Mouse (Mus musculus): ENCODE data around the gene Lpar5. TPM values are rescaled to one million over a fixed set of nuclear protein-coding genes. Genes with fewer than 3 reads are reported as not detected.

Lpar5 gene
- polyA plus RNA-seq, 1 experiment, result not detected

DNA sequence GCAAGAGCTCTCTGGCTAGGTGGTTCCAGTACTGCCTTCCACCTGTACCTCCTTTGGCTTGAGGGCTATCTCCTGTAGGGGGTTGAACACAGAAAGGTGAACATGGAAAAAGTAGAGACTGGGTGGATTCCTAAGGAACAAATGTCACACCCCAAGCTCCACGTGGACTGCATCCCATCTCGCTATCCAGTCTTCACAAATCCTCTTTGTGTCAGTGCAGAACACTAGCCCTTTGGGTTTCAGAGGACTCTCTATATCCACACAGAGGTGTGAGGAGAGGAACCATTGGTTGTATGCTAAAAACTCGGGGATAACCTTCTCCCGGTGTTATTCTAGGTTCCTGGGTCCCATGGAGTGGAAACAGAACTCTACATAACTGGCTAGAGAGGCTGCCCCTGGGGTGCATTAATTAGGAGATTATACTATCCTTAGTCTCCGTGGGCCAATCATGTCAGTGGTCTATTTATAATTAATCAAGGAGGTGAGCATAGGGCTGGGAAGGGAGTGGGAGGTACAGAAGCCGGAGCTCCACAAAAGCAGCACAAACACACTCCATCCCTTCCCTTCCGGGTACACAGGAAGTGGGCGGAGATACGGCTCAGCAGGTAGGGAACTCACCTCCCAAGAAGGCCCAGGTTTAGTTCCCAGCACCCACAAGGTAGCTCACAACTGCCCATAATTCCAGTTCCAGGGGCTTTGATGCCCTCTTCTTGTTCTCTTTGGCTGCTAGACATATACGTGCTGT is 22.8 kb downstream of the Lpar5 start:
- peaks cover 23% of the 10 kb centered on the region for H3K4me1 ChIP-seq (ENCODE audit: control insufficient read depth, insufficient read depth, low read length)
- no peak for TF ChIP-seq CTCF (IDR thresholded peaks at IDR 0.05; ENCODE audit: insufficient read depth, low read depth, low read length)
- no peak for TF ChIP-seq POLR2A (IDR thresholded peaks at IDR 0.05; ENCODE audit: insufficient read depth, low read depth, low read length)
- H3K4me3 ChIP-seq (ENCODE audit: insufficient read depth, low read depth, low read length), result no peak overlapping the region
- WGBS, result 38% methylated on average over 10 of the region's 10 CpGs
- H3K27ac ChIP-seq (ENCODE audit: insufficient read depth, low read depth, low read length), result peak overlapping the region; percentile 92

DNA sequence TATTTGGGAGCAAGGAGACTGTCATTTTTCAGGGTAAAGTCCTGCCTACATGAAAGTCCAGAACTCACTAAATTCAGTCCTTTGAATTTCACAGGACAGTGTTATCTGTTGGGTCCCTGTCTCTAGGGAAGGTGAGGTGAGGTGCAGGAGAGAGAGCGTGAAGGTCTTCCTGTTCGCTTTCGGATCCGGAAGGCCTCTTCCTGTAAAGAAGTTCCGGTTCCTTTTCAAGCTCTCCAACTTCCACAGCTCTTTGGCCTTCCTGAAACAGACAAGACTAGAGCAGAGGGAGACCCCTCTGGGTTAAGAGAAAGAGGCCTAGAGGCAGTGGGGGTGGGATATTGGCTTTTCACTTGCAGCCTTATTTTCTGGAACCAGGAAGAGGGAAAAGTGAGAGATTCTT is 24.7 kb downstream of the Lpar5 start:
- no peak overlapping the region for H3K27ac ChIP-seq (ENCODE audit: insufficient read depth, low read depth, low read length)
- 94% methylated on average over 5 of the region's 5 CpGs for WGBS

DNA sequence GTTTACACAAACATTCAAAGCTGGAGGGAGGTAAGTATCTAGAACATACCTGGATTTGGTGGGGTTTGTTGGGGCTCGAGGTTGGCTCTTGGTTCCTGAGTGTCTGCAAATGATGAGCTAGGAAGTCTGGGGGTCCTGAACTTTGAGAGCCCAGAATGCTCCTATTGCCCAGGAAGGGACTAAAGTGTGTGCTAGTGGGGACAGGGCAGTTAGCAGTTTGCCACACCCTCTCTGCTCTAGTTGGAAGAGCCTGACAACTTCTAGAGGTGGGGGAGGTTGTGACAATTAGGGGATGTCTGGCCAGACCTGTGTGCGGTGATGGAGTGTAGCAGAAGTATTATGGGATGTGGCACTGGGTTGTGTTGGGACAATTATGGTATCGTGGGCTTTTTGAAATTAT is 27.1 kb downstream of the Lpar5 start:
- H3K4me1 ChIP-seq (ENCODE audit: control insufficient read depth, insufficient read depth, low read length), result peaks cover 27% of the 10 kb centered on the region
- H3K4me3 ChIP-seq (ENCODE audit: insufficient read depth, low read depth, low read length), result no peak overlapping the region
- TF ChIP-seq POLR2A (IDR thresholded peaks at IDR 0.05; ENCODE audit: insufficient read depth, low read depth, low read length), result no peak
- TF ChIP-seq CTCF (IDR thresholded peaks at IDR 0.05; ENCODE audit: insufficient read depth, low read depth, low read length), result no peak
- WGBS, result 40% methylated on average over 3 of the region's 3 CpGs
- peak overlapping the region; percentile 80; the same call in 1 of the 2 replicates for H3K27ac ChIP-seq (ENCODE audit: insufficient read depth, low read depth, low read length)

More for the DNA sequence above, 24.7 kb downstream of the Lpar5 start:
- TF ChIP-seq CTCF (IDR thresholded peaks at IDR 0.05; ENCODE audit: insufficient read depth, low read depth, low read length), result no peak
- no peak for TF ChIP-seq POLR2A (IDR thresholded peaks at IDR 0.05; ENCODE audit: insufficient read depth, low read depth, low read length)
- H3K4me1 ChIP-seq (ENCODE audit: control insufficient read depth, insufficient read depth, low read length), result peaks cover 26% of the 10 kb centered on the region
- H3K4me3 ChIP-seq (ENCODE audit: insufficient read depth, low read depth, low read length), result no peak overlapping the region

DNA sequence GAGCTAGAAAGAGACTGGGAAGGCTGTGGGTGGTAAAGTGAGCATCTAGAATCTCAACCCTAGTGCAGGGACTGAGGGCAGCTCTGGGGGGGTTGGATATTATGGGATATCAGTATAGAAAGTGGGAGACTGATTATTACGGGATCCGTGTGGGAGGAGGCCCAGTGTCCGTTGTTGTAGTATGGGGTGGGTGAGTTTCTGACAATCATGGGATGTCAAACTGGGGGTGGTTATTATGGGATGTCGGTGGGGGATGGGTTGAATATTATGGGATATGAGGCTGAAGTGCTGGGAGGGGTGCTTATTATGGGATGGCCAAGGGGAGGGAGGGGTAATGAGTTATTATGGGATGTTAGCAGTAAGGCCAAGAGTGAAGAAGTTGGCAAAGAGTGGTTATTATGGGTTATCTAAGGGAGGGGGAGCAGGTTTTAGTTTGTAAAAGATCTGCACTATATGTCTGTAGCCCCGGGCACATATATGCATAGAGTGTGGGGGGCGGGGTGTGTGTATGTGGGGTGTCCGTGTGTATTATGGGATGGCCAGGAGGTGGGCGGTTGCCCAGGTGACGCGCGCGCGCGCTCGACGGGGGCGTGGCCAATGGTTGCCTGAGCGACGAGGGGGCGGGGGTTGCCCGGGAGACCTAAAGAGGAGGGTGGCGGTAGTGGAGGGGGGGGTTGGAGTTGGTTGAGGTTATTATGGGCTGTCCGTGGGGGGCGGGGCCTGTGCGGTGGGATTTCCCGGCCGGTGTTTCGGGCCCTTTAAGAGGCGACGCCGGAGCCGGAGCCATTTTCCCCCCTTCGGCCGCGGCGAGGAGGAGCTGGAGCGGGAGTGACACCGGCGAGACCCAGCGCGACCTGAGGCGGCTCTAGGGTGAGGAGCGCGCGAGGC is 27.9 kb downstream of the Lpar5 start, which contains the start of gene Chd4:
Gene Chd4, plus strand, starts transcription at position 591 of the 888 bp plus-strand sequence.
- peak within 1 kb of the TSS; percentile 97 for H3K27ac ChIP-seq (ENCODE audit: insufficient read depth, low read depth, low read length)
- H3K4me3 ChIP-seq (ENCODE audit: insufficient read depth, low read depth, low read length), result peak within 1 kb of the TSS; percentile 98
- TF ChIP-seq POLR2A (IDR thresholded peaks at IDR 0.05; ENCODE audit: insufficient read depth, low read depth, low read length) (peak; percentile 89), CTCF (IDR thresholded peaks at IDR 0.05; ENCODE audit: insufficient read depth, low read depth, low read length) (no peak)
- WGBS, result under 1% methylated on average over 44 of the region's 45 CpGs
- peaks cover 30% of the 10 kb centered on the region for H3K4me1 ChIP-seq (ENCODE audit: control insufficient read depth, insufficient read depth, low read length)

DNA sequence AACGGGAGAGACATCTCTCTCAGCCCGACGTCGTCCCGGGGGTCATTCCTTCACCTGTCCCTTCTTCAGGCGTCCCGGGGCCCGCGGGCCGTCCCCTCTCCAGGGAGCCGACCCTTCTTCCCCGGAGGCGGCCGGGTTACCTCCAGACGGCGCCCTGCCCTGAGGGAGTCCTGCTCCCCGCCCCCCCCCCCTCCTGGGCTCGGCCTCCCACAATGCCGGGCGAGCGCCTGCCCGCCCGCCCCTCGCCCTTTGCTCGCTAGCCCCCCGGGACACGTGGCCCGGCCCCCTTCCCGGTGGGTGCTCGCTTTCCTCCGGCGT is 28.5 kb downstream of the Lpar5 start:
- H3K4me3 ChIP-seq (ENCODE audit: insufficient read depth, low read depth, low read length), result peak overlapping the region; percentile 98
- peak overlapping the region; percentile 97 for H3K27ac ChIP-seq (ENCODE audit: insufficient read depth, low read depth, low read length)
- 1% methylated on average over 30 of the region's 32 CpGs for WGBS
- TF ChIP-seq POLR2A (IDR thresholded peaks at IDR 0.05; ENCODE audit: insufficient read depth, low read depth, low read length), result no peak
- no peak for TF ChIP-seq CTCF (IDR thresholded peaks at IDR 0.05; ENCODE audit: insufficient read depth, low read depth, low read length)
- H3K4me1 ChIP-seq (ENCODE audit: control insufficient read depth, insufficient read depth, low read length), result peaks cover 31% of the 10 kb centered on the region

DNA sequence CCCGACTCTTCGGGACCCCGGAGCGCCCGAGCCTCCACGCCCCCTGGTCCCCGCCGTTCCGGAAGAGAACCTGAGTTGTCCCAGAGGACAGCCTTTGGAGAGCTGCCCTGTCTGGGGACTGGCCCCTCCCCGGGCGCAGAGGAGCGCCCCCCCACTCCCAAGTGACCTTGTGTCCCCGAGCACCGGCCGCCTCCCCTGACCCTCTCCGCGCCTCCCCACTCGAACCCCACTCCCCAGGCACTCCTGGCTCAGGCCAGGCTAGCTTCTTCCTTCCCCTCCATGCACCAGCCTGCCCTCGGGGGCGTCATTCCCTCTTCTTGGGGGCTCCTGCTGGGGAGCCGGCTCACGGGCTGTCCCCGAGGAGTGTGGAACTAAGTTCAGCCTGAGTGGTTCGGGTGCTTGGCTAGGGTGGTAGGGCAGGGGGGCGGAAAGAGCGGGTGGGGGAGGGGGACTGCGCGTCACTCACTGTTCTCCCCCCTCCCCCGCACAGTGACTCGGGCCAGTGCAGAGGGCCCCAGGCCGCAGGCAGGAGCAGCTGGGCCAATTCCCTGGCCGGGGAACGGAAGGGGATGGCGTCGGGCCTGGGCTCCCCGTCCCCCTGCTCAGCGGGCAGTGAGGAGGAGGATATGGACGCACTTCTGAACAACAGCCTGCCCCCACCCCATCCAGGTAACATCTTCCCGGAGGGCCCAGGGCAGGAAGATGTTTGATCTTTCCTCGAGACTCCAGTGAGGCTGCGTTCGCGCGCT is 29.1 kb downstream of the Lpar5 start:
- Histone ChIP-seq H3K4me3 (ENCODE audit: insufficient read depth, low read depth, low read length) (peak overlapping the region; percentile 98), H3K4me1 (ENCODE audit: control insufficient read depth, insufficient read depth, low read length) (peaks cover 27% of the 10 kb centered on the region), H3K27ac (ENCODE audit: insufficient read depth, low read depth, low read length) (peak overlapping the region; percentile 60)
- TF ChIP-seq POLR2A (IDR thresholded peaks at IDR 0.05; ENCODE audit: insufficient read depth, low read depth, low read length) (no peak), CTCF (IDR thresholded peaks at IDR 0.05; ENCODE audit: insufficient read depth, low read depth, low read length) (no peak)
- under 1% methylated on average over 44 of the region's 44 CpGs for WGBS

DNA sequence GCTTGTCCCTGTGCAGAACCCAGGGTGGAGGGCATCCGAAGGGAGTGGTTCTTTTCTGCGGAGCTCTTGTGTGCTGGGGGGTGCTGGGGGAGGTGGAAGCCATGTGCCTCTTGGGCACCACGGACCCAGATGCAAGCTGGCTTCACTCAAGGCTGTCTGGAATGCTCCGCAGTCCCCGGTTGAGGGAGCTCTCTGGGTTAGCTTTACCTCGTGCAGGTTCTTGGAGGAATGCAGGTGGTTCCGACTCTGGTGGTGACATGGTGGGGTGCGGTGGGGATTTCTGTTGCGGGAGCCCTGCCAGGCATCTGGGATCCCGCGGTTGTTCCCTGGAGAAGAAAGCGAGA is 29.6 kb downstream of the Lpar5 start:
- Histone ChIP-seq H3K4me1 (ENCODE audit: control insufficient read depth, insufficient read depth, low read length) (peaks cover 27% of the 10 kb centered on the region), H3K4me3 (ENCODE audit: insufficient read depth, low read depth, low read length) (peak overlapping the region; percentile 98), H3K27ac (ENCODE audit: insufficient read depth, low read depth, low read length) (peak overlapping the region; percentile 60)
- WGBS, result 0% methylated on average over 12 of the region's 12 CpGs
- no peak for TF ChIP-seq CTCF (IDR thresholded peaks at IDR 0.05; ENCODE audit: insufficient read depth, low read depth, low read length)
- no peak for TF ChIP-seq POLR2A (IDR thresholded peaks at IDR 0.05; ENCODE audit: insufficient read depth, low read depth, low read length)

DNA sequence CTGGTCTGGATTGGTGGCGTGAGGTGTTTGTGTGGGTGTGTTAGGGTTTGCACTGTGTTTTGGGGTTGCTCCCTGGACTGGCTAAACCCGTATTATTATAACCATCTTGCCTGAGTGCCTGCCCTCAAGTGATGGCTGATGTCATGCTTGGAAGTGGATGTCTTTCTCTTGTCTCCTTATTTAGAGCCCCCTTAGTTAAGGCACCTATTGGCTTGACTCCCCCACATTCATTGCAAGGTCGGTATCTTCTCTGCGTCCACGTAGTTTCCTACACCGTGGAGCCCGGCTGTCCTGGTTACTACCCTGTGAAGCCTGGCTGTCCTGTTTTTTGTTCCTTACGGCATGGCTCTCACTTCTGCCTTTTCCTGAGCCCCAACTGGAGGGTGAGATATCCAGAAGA is 30.2 kb downstream of the Lpar5 start:
- Histone ChIP-seq H3K4me1 (ENCODE audit: control insufficient read depth, insufficient read depth, low read length) (peaks cover 27% of the 10 kb centered on the region), H3K27ac (ENCODE audit: insufficient read depth, low read depth, low read length) (no peak overlapping the region), H3K4me3 (ENCODE audit: insufficient read depth, low read depth, low read length) (peak overlapping the region; percentile 98; the same call in 1 of the 2 replicates)
- 11% methylated on average over 8 of the region's 8 CpGs for WGBS
- no peak for TF ChIP-seq POLR2A (IDR thresholded peaks at IDR 0.05; ENCODE audit: insufficient read depth, low read depth, low read length)
- no peak for TF ChIP-seq CTCF (IDR thresholded peaks at IDR 0.05; ENCODE audit: insufficient read depth, low read depth, low read length)

Measured in olfactory bulb, adult 2 months (tissue).